Comparison of ENCODE assay signal across 9 mouse cellular contexts in genomic region chr4:120615528-120616081, GRCm38 (mm10). TPM values are rescaled to one million over a fixed set of nuclear protein-coding genes. Genes with fewer than 3 reads are reported as not detected.
A peak's percentile ranks its signal among the peaks of the same experiment; 100 is the strongest.
DNase-seq lines count a peak whose midpoint lies in the region; ATAC-seq and TF ChIP-seq lines count a peak whose summit lies in the region.
"Had no signal": no experiment of that assay in that cellular context is flagged by ENCODE, and none has a peak within 500 bp of the region (broad histone marks: within the 10 kb centered on the region; RNA-seq: fewer than 3 reads in every experiment).

No protein-coding gene starts in this region.

- H3K4me2 ChIP-seq in intestine, embryonic 14.5 days (ENCODE audit: low read length) = no peak overlapping the region
- no peak overlapping the region for H3K4me2 ChIP-seq in midbrain, embryonic 12.5 days (replicated peaks)
- H3K4me2 ChIP-seq: limb, embryonic 13.5 days had no signal

- no peak overlapping the region for H3K4me3 ChIP-seq in cerebellum, adult 2 months (replicated peaks; ENCODE audit: insufficient read depth, low read depth, low read length)
- H3K4me3 ChIP-seq in intestine, embryonic 14.5 days (ENCODE audit: low read depth, low read length) = no peak overlapping the region
- no peak overlapping the region for H3K4me3 ChIP-seq in midbrain, embryonic 12.5 days
- H3K4me3 ChIP-seq: limb, embryonic 13.5 days had no signal

- peak; percentile 70; the same call in 1 of the 2 replicates for ATAC-seq in intestine, embryonic 14.5 days (replicated peaks; ENCODE audit: low FRiP score, low TSS enrichment, low read depth)
- peak; percentile 57; the same call in 1 of the 2 replicates for ATAC-seq in midbrain, embryonic 12.5 days (ENCODE audit: low FRiP score, low read depth)

- H3K4me1 ChIP-seq in cerebellum, adult 2 months (ENCODE audit: control insufficient read depth, insufficient read depth, low read length) = peaks cover 46% of the 10 kb centered on the region
- 0 out of 2 replicates have a peak, but pooled peaks cover 5% of the 10 kb centered on the region for H3K4me1 ChIP-seq in intestine, embryonic 14.5 days (replicated peaks; ENCODE audit: control insufficient read depth, insufficient read depth, low read length)
- H3K4me1 ChIP-seq in midbrain, embryonic 12.5 days = peaks cover 23% of the 10 kb centered on the region

- no peaks in the 10 kb centered on the region for H3K27me3 ChIP-seq in cerebellum, adult 2 months (ENCODE audit: control insufficient read depth, insufficient read depth, low read length)
- H3K27me3 ChIP-seq in intestine, embryonic 14.5 days (replicated peaks; ENCODE audit: control insufficient read depth, insufficient read depth, low read length) = no peaks in the 10 kb centered on the region
- H3K27me3 ChIP-seq in midbrain, embryonic 12.5 days = no peaks in the 10 kb centered on the region
- H3K27me3 ChIP-seq: limb, embryonic 13.5 days had no signal

- WGBS in cerebellum, adult 2 months = 31% methylated on average over 10 of the region's 10 CpGs
- WGBS in intestine, embryonic 14.5 days = 24% methylated on average over 10 of the region's 10 CpGs
- WGBS in midbrain, embryonic 12.5 days = 31% methylated on average over 10 of the region's 10 CpGs

- peak; percentile 78 for DNase-seq in Muller cell, postnatal 12 days (ENCODE audit: inconsistent ontology term)
- DNase-seq in cerebellum, adult 2 months = peak; percentile 69 to 73
- DNase-seq in gastrocnemius, postnatal 36 days = peak; percentile 18
- DNase-seq in intestine, embryonic 14.5 days (ENCODE audit: low spot score) = peak; percentile 61
- peak; percentile 78 for DNase-seq in testis, postnatal 10 days (ENCODE audit: low spot score)
- no peak for DNase-seq in layer of hippocampus, postnatal 25 days (ENCODE audit: extremely low spot score in 1 of 2, low spot score in 1 of 2)

- H3K9ac ChIP-seq in intestine, embryonic 14.5 days (ENCODE audit: low read length) = no peak overlapping the region
- no peak overlapping the region for H3K9ac ChIP-seq in midbrain, embryonic 12.5 days (replicated peaks)
- H3K9ac ChIP-seq: limb, embryonic 13.5 days had no signal

- no peaks in the 10 kb centered on the region for H3K36me3 ChIP-seq in intestine, embryonic 14.5 days (ENCODE audit: control insufficient read depth, insufficient read depth, low read length)
- H3K36me3 ChIP-seq in midbrain, embryonic 12.5 days = no peaks in the 10 kb centered on the region
- H3K36me3 ChIP-seq: limb, embryonic 13.5 days had no signal

- intact Hi-C loops in gastrocnemius, postnatal 36 days (cut with DNase I) = no loop called here

- peak overlapping the region; percentile 99 for H3K27ac ChIP-seq in cerebellum, adult 2 months (ENCODE audit: insufficient read depth, low read length)
- H3K27ac ChIP-seq in intestine, embryonic 14.5 days (ENCODE audit: low read depth) = peak overlapping the region; percentile 67
- H3K27ac ChIP-seq in midbrain, embryonic 12.5 days (replicated peaks) = no peak overlapping the region
- H3K27ac ChIP-seq: limb, embryonic 13.5 days had no signal

- TF ChIP-seq POLR2A in cerebellum, adult 2 months (IDR thresholded peaks at IDR 0.05; ENCODE audit: borderline replicate concordance, insufficient read depth, low read length) = 0 out of 2 replicates have a peak, but pooled peaks have one; percentile 19

- no peaks in the 10 kb centered on the region for H3K9me3 ChIP-seq in intestine, embryonic 14.5 days (ENCODE audit: control insufficient read depth, low read length)
- no peaks in the 10 kb centered on the region for H3K9me3 ChIP-seq in midbrain, embryonic 12.5 days
- H3K9me3 ChIP-seq: limb, embryonic 13.5 days had no signal

- TF ChIP-seq CTCF in cerebellum, adult 2 months (IDR thresholded peaks at IDR 0.05; ENCODE audit: borderline replicate concordance, insufficient read depth, low read depth, low read length) = no peak

RNA-seq across cellular contexts. Expression of gene Gm8439, which starts 27.1 kb away (rescaled TPM):
- polyA plus RNA-seq in cerebellum, adult 2 months (2012; rRNA removed) = not detected in 2 replicates
- not detected for total RNA-seq in gastrocnemius, postnatal 36 days (2021)
- polyA plus RNA-seq in intestine, embryonic 14.5 days (2014; fragmentation: Nextera tagmentation; extraction: Ambion mirVana) = not detected in 2 replicates
- polyA plus RNA-seq in midbrain, embryonic 12.5 days (2016; fragmentation: Nextera tagmentation; extraction: Ambion mirVana) = not detected in 2 replicates
- not detected for total RNA-seq in layer of hippocampus, postnatal 25 days (2021)
- total RNA-seq: common myeloid progenitor, adult 5-6 weeks had no signal
- polyA plus RNA-seq: limb, embryonic 13.5 days had no signal

RNA-seq across cellular contexts. Expression of gene Ctps, which starts 45.5 kb away (rescaled TPM):
- polyA plus RNA-seq in cerebellum, adult 2 months (2012; rRNA removed) = 28.8 and 29.7 TPM in 2 replicates
- total RNA-seq in gastrocnemius, postnatal 36 days (2021) = 10 to 100 TPM; 12.5 to 12.9 TPM
- polyA plus RNA-seq in intestine, embryonic 14.5 days (2014; fragmentation: Nextera tagmentation; extraction: Ambion mirVana) = 94.5 and 107 TPM in 2 replicates
- 102 and 106 TPM in 2 replicates for polyA plus RNA-seq in midbrain, embryonic 12.5 days (2016; fragmentation: Nextera tagmentation; extraction: Ambion mirVana)
- total RNA-seq in layer of hippocampus, postnatal 25 days (2021) = 10 to 100 TPM; 40.1 to 41.7 TPM

RNA-seq across cellular contexts. Expression of gene Cited4, which starts 50.8 kb away (rescaled TPM):
- 9.3 and 12.5 TPM in 2 replicates for polyA plus RNA-seq in cerebellum, adult 2 months (2012; rRNA removed)
- 10 to 100 TPM; 15.0 to 39.3 TPM for total RNA-seq in gastrocnemius, postnatal 36 days (2021)
- polyA plus RNA-seq in intestine, embryonic 14.5 days (2014; fragmentation: Nextera tagmentation; extraction: Ambion mirVana) = 0.77 and 1.2 TPM in 2 replicates
- 5.3 and 5.4 TPM in 2 replicates for polyA plus RNA-seq in midbrain, embryonic 12.5 days (2016; fragmentation: Nextera tagmentation; extraction: Ambion mirVana)
- 1 to 10 TPM; 1.8 to 2.8 TPM for total RNA-seq in layer of hippocampus, postnatal 25 days (2021)

Comparison
In these comparisons a context has a peak if more than half of its experiments do, and no peak if none do; other contexts are left out.
1. DNase-seq: peak in Muller cell, postnatal 12 days (single experiment), cerebellum, adult 2 months (2 of 2), gastrocnemius, postnatal 36 days (2 of 2), intestine, embryonic 14.5 days (single experiment) and testis, postnatal 10 days (single experiment); none in layer of hippocampus, postnatal 25 days (0 of 2).